Mouse (Mus musculus): ENCODE results near the gene Pnmt. TPM values are rescaled to one million over a fixed set of nuclear protein-coding genes. Genes with fewer than 3 reads are reported as not detected.

Gene Pnmt
- total RNA-seq, 2 experiments from 2014 or later = 1.8 to 5.9 TPM

GRCm38 (mm10) chr11:98348083-98348961 lies 37.9 kb upstream of the Pnmt start, which contains the start of gene Ppp1r1b:
TSS of gene Ppp1r1b (plus strand) at chr11:98348404.
- DNase-seq = peak; percentile 62
- Histone ChIP-seq H3K4me3 (peak within 1 kb of the TSS; percentile 75), H3K27ac (no peak within 1 kb of the TSS)
- no peak for TF ChIP-seq CTCF (IDR thresholded peaks at IDR 0.05)
- intact Hi-C loops (cut with DNase I) = loop anchor here (10.0 kb wide), 1 partner anchor 246 kb away; the partner anchor contains the start of gene Lrrc3c

- H3K27ac ChIP-seq = no peak overlapping the region
- intact Hi-C loops (cut with DNase I) = loop anchor here (10.0 kb wide), 1 partner anchor 245 kb away; the partner anchor contains the start of gene Lrrc3c
- TF ChIP-seq CTCF (IDR thresholded peaks at IDR 0.05) = no peak
- no peak for DNase-seq
- H3K4me3 ChIP-seq = no peak overlapping the region
These were observed 36.9 kb upstream of the Pnmt start for GRCm38 (mm10) chr11:98349308-98349707.

DNA sequence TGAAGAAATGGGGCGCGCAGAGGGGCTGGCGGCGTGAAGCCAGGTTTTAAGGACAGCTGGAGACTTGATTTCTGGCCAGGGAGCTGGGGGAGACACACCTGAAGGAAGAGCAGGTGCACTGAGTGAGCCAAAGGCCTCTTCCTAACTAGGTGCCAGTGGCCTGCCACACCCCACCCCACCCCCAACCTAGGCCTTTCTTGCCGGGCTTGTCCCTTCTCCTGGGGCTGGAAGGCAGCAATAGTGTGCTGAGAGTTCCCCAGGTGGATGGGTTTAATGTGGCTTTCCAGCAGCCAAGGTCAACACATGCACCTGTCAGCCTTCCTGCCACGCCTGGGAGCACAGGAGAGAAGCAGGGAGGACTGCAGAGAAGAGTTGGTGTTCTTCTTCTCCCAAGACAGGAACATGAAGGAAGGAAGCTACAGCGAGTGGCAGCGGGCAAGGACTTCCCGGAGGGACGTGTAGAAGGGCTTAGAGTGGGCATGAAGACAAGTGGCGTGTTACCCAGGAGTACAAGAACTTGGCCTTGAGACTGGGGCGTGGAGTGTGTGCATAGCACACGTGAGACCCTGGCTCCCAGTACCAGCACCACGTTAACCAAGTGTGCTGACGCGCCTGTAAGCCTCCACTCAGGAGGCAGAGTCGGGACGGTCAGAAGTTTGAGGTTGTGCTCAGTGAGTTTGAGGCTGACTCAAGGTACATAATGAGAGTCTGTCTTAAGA lies 33.8 kb upstream of the Pnmt start:
- no peak overlapping the region for H3K27ac ChIP-seq
- no peak for TF ChIP-seq CTCF (IDR thresholded peaks at IDR 0.05)
- intact Hi-C loops (cut with DNase I) = no loop called here
- H3K4me3 ChIP-seq = no peak overlapping the region
- no peak for DNase-seq

DNA sequence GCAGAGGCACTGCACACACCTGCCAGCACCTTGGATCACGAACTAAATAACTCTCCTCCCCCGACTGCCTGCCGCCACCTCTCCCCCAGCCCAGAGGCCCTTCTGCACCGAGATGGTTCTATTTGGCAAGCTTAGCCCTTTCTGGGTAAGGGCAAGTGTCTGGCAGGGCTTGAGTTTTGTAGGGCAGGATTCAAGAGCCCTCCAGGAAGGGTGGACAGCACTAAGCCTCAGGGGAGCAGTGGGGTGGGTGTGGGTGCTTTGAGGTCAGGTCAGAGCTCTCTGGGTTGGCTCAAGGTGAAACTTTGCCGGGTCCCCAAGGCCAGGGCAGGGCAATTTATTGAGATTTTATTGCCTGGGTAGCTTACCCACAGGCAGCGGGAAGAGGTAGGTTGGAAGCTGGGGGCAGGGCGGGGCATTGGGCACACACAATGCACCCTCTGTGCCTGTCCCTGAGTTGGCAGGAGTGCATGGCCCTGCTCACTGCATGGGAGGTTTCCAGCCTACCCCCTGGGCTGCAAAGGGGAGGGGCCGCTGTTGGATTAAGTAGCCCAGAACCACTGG lies 32.5 kb upstream of the Pnmt start:
- intact Hi-C loops (cut with DNase I) = no loop called here

GRCm38 (mm10) chr11:98354445-98354844 lies 31.8 kb upstream of the Pnmt start:
- no peak for TF ChIP-seq CTCF (IDR thresholded peaks at IDR 0.05)
- Histone ChIP-seq H3K27ac (no peak overlapping the region), H3K4me3 (no peak overlapping the region)
- DNase-seq = no peak
- intact Hi-C loops (cut with DNase I) = no loop called here

More for the DNA sequence above, 32.5 kb upstream of the Pnmt start:
- H3K27ac ChIP-seq = no peak overlapping the region
- no peak for TF ChIP-seq CTCF (IDR thresholded peaks at IDR 0.05)
- DNase-seq = no peak
- no peak overlapping the region for H3K4me3 ChIP-seq

GRCm38 (mm10) chr11:98355732-98356299 lies 30.4 kb upstream of the Pnmt start:
- Histone ChIP-seq H3K4me3 (no peak overlapping the region), H3K27ac (no peak overlapping the region)
- no peak for DNase-seq
- TF ChIP-seq CTCF (IDR thresholded peaks at IDR 0.05) = peak; percentile 88; the same call in 1 of the 2 replicates
- intact Hi-C loops (cut with DNase I) = no loop called here

- TF ChIP-seq CTCF (IDR thresholded peaks at IDR 0.05) = no peak
- H3K4me3 ChIP-seq = no peak overlapping the region
- H3K27ac ChIP-seq = peak overlapping the region; percentile 98
- intact Hi-C loops (cut with DNase I) = no loop called here
- DNase-seq = no peak
These were observed 29.4 kb upstream of the Pnmt start for GRCm38 (mm10) chr11:98356625-98357394.

DNA sequence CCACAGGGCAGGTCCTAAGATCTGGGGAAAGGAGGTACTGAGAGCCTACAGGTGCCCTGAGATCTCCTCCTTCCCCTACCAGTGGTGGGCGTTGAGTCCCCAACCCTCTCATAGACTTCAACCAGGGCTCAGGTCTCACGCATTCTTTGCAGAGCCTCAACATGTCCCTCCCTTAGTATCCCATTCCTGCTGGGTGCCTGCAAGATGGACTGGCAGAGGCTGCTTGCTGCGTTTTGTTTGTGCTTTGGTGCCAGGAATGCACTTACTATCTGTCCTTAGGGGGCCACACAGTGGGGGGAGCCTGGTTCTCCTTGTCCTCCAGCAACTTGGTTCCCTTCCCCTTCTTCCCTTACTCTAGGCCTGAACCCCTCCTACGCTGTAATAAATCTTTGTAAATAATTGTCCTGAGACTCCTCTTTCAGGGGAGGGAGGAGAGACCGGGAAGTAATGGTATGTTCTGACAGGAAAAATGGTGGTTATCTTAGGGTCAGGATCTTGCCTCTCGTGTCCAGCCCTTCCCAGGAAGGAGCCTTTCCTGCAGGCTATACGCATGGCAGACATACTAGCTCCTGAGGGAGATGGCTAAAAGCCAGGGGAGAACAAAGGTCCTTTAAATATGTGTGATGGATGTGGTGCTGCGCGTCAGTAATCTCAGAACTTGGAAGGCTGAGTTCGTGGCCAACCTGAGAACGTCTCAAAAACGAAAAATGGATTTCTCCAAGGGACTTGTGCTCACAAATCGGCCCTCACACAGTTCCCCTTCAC lies 28.7 kb upstream of the Pnmt start:
- intact Hi-C loops (cut with DNase I) = loop anchor here (2.0 kb wide), 1 partner anchor 41 kb away; no protein-coding TSS in a partner anchor
- Histone ChIP-seq H3K4me3 (peak overlapping the region; percentile 88), H3K27ac (peak overlapping the region; percentile 98)
- TF ChIP-seq CTCF (IDR thresholded peaks at IDR 0.05) = no peak
- no peak for DNase-seq

- intact Hi-C loops (cut with DNase I) = loop anchor here (2.0 kb wide), 1 partner anchor 40 kb away; no protein-coding TSS in a partner anchor
- TF ChIP-seq CTCF (IDR thresholded peaks at IDR 0.05) = no peak
- DNase-seq = peak; percentile 95
- Histone ChIP-seq H3K27ac (peak within 1 kb of the TSS; percentile 98), H3K4me3 (peak within 1 kb of the TSS; percentile 88)
These were observed 27.8 kb upstream of the Pnmt start, which contains the start of gene Stard3 for GRCm38 (mm10) chr11:98358161-98359083. TSS of gene Stard3 (plus strand) at chr11:98358368.
